Mouse (Mus musculus) natural killer cell, adult 2 months (primary cell): ENCODE measurements around the gene Kif16b.

Experiments
- DNase-seq, 2 experiments: peaks; one replicate each; pipeline ENCODE4 v3.0.0; 2022; ENCODE audit warnings: low spot score in 2 of 2

Gene Kif16b

DNA sequence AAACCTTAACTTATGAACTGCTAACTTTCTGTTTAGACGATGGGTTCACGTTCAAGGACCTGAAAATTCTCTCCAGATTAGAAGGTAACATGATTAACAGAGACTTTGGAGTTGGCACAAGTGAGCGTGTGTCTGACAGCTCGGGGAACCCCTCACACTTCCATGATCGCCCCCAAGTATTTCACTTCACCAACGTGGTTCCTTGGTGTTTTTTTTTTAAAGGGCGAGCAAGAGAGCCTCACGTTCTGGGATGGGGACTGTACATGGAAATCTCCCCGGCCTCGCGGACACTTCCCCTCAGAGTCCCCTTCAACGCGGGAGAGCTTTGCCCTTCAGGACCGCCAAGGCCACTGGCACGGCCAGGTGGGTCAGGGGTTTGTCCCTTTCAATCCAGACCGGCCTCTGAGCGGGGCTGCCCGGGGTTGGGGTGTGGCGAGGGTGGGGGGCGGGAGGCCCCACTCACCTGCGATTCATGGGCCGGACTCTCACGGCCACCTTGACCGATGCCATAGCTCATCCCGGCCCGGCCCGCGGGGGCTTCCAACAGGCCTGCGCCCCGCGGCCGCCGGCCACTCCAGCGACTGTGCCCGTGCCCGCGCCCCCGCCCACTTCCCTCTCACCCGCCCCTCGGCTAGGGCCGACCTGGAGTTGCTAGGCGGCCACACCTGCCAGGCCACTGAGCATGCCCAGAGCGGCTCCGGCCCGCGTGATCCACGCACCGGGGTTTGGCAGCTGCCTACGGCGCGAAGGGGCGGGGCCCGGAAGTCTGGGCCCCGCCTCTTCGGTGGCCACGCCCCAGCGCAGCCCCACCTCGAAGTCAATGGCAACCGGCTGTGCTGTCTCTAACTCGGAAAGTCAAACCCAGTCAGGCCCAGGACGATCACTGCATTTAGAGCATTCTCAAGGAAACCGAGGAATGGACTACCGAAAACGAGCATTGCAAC is at the start of gene Kif16b:
Gene Kif16b, minus strand, starts transcription at position 670 of the 944 bp plus-strand sequence.
- peak; percentile 92 to 95 for DNase-seq

GRCm38 (mm10) chr2:142940899-142941642 is 39.7 kb upstream of the Kif16b start:
- DNase-seq: no peak

- DNase-seq: no peak
These were observed 29.1 kb upstream of the Kif16b start for GRCm38 (mm10) chr2:142930445-142930844.

DNA sequence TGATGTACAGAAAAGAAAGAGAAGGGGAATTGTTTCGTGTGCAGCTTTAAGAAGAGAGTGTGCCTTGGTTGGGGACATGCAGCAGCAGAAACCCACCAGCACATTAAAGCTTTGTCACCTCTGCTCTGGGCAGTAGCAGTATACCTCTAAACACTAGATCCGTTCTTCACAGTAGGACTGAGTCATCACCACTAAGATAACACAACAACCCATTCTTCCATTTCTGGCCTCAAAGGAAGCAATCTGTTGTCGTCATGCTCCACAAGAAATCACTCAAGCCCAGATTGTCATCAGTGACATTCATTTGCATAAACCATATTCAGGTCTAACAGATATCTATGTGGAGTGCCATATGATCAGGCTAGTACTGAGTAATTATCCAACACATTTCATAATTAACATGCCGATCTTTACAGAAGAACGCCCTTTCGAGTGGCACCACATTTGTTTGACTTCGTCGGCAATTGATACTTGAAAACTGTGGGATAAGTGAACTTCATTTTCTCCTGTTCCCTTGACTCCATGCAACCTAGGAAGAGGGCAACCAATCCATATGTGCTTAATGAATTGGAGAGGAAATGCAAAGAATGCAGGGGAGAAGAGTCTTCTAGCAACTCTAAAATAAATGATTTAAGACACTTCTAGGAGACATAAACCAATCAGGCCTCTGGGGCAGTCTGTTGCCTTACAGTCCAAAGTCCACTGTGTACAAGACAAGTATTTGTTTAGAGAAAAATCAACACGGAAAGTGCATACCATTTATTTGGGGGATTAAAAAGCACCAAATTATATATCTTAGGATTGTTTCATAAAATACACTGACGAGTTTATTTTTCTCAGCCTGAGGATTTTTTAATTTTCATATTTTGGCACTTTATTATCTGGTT is 28.1 kb upstream of the Kif16b start:
- no peak for DNase-seq

GRCm38 (mm10) chr2:142910808-142911388 is 9.6 kb upstream of the Kif16b start:
- DNase-seq: no peak

GRCm38 (mm10) chr2:142909213-142909612 is 7.9 kb upstream of the Kif16b start:
- no peak for DNase-seq

DNA sequence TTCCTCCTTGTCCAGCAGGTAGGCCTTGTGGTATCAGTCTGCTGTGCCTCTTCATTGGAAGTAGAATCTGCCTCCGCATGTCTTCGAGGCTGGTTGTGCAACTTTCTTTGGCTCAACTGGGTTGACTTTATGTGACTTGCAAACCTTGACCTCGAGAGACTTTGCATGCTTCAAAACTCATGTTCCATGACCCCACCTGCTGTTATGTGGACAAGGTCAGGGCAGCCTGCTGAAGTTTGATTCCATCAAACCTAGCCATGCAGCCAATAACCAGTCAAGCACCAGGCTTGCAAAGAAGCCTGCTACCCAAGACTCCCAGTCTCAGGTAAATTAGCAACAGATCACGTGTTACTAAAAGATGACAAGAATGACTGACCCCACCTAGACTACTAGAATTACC is 5.7 kb upstream of the Kif16b start:
- no peak for DNase-seq

- DNase-seq: peak; percentile 95 to 96
These were observed 1.9 kb upstream of the Kif16b start for GRCm38 (mm10) chr2:142902905-142903895.

GRCm38 (mm10) chr2:142900120-142900861 is 1.0 kb downstream of the Kif16b start:
- no peak for DNase-seq

GRCm38 (mm10) chr2:142893780-142894179 is 7.6 kb downstream of the Kif16b start:
- no peak for DNase-seq

- DNase-seq: no peak
These were observed 10.0 kb downstream of the Kif16b start for GRCm38 (mm10) chr2:142891283-142891682.

- DNase-seq: no peak
These were observed 16.9 kb downstream of the Kif16b start for GRCm38 (mm10) chr2:142884456-142884855.

DNA sequence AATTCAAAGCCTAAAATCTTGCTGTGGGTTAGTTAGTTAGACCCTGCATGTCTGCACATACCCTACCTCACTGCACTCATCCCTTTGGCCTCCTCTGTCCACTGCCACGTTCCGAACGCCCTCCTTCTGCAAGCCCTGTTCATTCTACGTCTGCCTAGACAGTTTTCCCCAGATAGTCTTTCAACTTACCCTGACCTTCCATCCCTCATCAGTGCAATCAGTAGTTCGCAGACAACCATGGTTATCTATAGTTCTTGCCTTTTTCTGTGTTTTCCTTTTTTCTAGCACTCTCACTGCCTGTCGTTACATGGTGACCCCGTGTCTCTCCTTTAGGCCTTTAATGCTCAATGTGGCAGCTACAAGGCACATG is 17.7 kb downstream of the Kif16b start:
- DNase-seq: no peak

DNA sequence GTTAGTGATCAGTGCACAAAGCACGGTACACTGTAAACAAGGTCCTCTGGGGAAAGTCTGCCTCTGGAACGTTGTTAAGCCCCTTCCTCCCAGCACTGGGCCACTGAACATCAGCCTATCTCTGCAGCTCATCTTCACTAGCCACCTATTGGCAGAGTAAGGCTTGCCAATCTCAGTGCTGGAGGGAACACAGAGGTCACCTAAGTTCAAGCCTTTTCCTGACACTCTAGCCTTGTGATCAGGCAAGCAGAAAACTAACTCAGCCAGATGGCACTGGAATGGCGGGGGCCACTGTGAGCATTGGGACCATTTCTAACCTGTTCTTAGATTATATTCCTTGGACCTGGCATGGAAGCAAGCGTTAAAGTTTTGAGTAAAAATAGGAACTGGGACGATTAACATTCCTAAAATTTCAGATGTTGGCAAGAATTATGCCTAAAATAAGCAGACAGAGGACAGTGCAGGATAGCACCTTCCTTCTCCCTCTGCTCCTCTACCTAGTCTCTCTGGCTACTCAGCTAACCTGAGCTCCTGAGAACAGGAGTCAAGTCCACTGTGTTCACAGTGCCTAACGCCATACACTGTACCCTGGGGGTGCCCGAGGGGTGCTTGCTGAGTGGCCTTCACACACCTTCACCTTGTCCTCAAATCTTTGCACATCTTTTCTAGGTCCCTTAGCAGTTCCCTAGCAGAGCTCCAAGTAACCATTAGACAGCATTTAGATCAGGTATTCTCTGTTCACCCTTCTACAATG is 18.3 kb downstream of the Kif16b start:
- DNase-seq: no peak

DNA sequence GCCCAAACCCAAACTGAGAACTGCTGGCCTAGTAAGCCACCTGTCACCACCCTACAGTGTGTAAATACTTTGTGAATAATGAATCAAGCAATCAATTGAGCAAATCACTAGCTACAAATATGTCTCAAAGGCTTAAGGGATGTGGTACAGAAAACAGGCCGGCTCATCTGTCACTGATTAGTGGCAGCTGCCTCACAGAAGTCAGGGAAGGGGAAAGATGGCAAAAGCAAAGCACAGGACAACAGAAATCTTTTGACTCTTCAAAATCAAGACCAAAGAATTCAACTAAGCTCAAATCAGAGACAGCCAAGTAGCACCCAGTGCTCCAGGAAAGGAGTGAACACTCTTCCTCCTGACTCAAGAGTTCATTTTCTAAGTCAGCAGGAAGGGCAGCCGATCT is 18.9 kb downstream of the Kif16b start:
- DNase-seq: no peak

DNA sequence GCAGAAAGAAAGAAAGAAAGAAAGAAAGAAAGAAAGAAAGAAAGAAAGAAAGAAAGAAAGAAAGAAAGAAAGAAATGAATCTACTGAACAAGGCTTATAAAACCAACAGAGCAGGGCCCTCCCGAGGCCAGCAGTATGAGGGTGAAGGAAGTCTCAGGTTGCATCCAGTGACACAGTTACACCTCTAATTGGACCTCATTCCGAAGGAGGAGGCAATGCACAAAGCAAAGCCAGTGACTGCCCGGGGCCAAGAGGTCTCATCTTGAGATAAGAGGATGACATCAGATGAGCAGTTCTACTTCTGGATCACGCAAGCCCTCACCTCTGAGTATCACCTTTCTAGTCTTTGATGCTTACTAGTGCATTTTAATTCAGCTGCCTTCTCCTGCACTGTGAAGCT is 20.2 kb downstream of the Kif16b start:
- DNase-seq: no peak

DNA sequence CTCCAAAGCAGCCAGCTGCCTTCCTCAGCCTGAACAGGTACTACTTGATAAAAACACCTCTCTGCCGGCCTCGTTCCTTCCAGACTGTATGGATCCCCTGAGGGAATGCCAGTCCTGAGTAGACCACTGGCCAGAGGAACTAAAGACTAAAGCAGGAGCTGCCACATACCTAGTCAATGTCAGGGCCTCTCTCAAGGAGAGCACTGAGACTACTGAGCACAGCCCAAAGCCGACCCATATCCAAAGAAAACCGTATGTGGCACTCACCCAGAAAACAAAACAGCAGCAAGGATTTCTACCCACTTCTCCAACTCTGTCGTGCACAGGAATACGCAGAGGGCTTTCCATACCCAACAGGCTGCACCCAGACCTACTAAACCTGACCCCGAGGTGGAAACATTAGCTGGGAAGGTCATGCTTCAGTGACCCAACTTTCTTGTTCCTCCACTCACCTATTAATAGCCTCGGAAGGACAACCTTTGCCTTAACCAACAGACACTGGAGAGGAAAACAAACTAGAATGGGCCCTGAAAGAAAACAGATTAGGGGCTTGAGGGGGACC is 22.0 kb downstream of the Kif16b start:
- DNase-seq: no peak

GRCm38 (mm10) chr2:142876636-142877035 is 24.7 kb downstream of the Kif16b start:
- DNase-seq: no peak
